Mouse (Mus musculus): ENCODE measurements around the gene Sdr39u1. TPM values are rescaled to one million over a fixed set of nuclear protein-coding genes. Genes with fewer than 3 reads are reported as not detected.

Gene Sdr39u1
- polyA plus RNA-seq, 1 experiment: 13.2 TPM

DNA sequence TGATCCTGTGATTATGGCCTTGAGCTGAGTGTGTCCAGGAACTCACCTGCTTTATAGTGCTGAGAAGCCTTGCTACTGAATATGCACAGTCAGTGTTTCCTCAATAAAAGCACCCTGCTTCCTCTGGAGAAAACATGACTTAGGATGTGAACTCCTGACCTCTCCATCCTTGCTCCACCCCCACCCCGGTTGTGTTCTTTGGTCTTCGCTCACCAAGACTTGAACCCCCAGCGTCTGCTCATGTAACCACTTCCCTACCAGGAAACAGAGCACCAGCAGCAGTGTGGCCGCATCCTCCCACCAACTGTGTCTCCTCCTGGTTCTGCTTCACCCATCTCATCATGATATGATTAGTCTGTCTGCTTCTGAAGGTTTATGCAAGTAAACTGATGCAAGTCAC lies 13.3 kb upstream of the Sdr39u1 start:
- Histone ChIP-seq H3K36me3 (ENCODE audit: control insufficient read depth, insufficient read depth, low read length, poor library complexity, severe bottlenecking) (no peaks in the 10 kb centered on the region), H3K4me3 (ENCODE audit: low read depth, low read length) (no peak overlapping the region), H3K27me3 (ENCODE audit: control insufficient read depth, insufficient read depth, low read length, poor library complexity, severe bottlenecking) (no peaks in the 10 kb centered on the region), H3K9me3 (replicated peaks; ENCODE audit: control insufficient read depth, insufficient read depth, low read length, poor library complexity, severe bottlenecking) (no peaks in the 10 kb centered on the region), H3K4me1 (ENCODE audit: control insufficient read depth, insufficient read depth, low read length) (peaks cover 2% of the 10 kb centered on the region), H3K9ac (ENCODE audit: low read depth, poor library complexity, severe bottlenecking) (no peak overlapping the region), H3K27ac (ENCODE audit: insufficient read depth, low read length) (no peak overlapping the region)
- TF ChIP-seq CTCF (IDR thresholded peaks at IDR 0.05; ENCODE audit: low read depth, low read length) (no peak), EP300 (IDR thresholded peaks at IDR 0.05; ENCODE audit: insufficient read depth, low read depth, low read length) (no peak), POLR2A (IDR thresholded peaks at IDR 0.05; ENCODE audit: insufficient read depth, low read length) (no peak)

GRCm38 (mm10) chr14:55905518-55905917 lies 5.4 kb upstream of the Sdr39u1 start:
- Histone ChIP-seq H3K9ac (ENCODE audit: low read depth, poor library complexity, severe bottlenecking) (no peak overlapping the region), H3K36me3 (ENCODE audit: control insufficient read depth, insufficient read depth, low read length, poor library complexity, severe bottlenecking) (no peaks in the 10 kb centered on the region), H3K27me3 (ENCODE audit: control insufficient read depth, insufficient read depth, low read length, poor library complexity, severe bottlenecking) (no peaks in the 10 kb centered on the region), H3K4me1 (ENCODE audit: control insufficient read depth, insufficient read depth, low read length) (no peaks in the 10 kb centered on the region), H3K9me3 (replicated peaks; ENCODE audit: control insufficient read depth, insufficient read depth, low read length, poor library complexity, severe bottlenecking) (no peaks in the 10 kb centered on the region), H3K27ac (ENCODE audit: insufficient read depth, low read length) (no peak overlapping the region), H3K4me3 (ENCODE audit: low read depth, low read length) (no peak overlapping the region)
- TF ChIP-seq POLR2A (IDR thresholded peaks at IDR 0.05; ENCODE audit: insufficient read depth, low read length) (no peak), EP300 (IDR thresholded peaks at IDR 0.05; ENCODE audit: insufficient read depth, low read depth, low read length) (no peak), CTCF (IDR thresholded peaks at IDR 0.05; ENCODE audit: low read depth, low read length) (no peak)

DNA sequence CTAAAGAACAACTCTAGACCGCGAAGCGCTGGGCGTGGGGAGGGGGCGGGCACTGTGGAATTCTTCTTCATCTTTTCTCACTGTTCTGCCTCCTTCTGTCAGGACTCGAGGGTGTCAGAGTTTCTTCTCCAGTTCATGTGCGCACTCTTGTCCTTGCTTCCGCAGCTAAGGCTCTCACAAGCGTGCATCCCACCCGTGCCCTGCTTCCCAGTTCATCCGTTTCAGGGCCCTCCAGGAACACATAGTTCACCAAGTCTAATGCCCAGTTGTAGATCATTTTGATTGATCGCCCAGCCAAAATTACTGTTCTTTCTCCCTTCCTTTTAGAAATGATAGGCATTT lies 292 bp upstream of the Sdr39u1 start:
- peak overlapping the region; percentile 45 for H3K4me3 ChIP-seq (ENCODE audit: low read depth, low read length)
- TF ChIP-seq CTCF (IDR thresholded peaks at IDR 0.05; ENCODE audit: low read depth, low read length): no peak
- no peak for TF ChIP-seq EP300 (IDR thresholded peaks at IDR 0.05; ENCODE audit: insufficient read depth, low read depth, low read length)
- no peak for TF ChIP-seq POLR2A (IDR thresholded peaks at IDR 0.05; ENCODE audit: insufficient read depth, low read length)
- H3K9ac ChIP-seq (ENCODE audit: low read depth, poor library complexity, severe bottlenecking): peak overlapping the region; percentile 41
- no peaks in the 10 kb centered on the region for H3K27me3 ChIP-seq (ENCODE audit: control insufficient read depth, insufficient read depth, low read length, poor library complexity, severe bottlenecking)
- peaks cover 2% of the 10 kb centered on the region for H3K4me1 ChIP-seq (ENCODE audit: control insufficient read depth, insufficient read depth, low read length)
- H3K36me3 ChIP-seq (ENCODE audit: control insufficient read depth, insufficient read depth, low read length, poor library complexity, severe bottlenecking): peaks cover 8% of the 10 kb centered on the region; the same call in 1 of the 2 replicates
- no peak overlapping the region for H3K27ac ChIP-seq (ENCODE audit: insufficient read depth, low read length)
- H3K9me3 ChIP-seq (replicated peaks; ENCODE audit: control insufficient read depth, insufficient read depth, low read length, poor library complexity, severe bottlenecking): no peaks in the 10 kb centered on the region

GRCm38 (mm10) chr14:55898947-55899346 lies 1.1 kb downstream of the Sdr39u1 start:
- H3K27me3 ChIP-seq (ENCODE audit: control insufficient read depth, insufficient read depth, low read length, poor library complexity, severe bottlenecking): no peaks in the 10 kb centered on the region
- H3K9me3 ChIP-seq (replicated peaks; ENCODE audit: control insufficient read depth, insufficient read depth, low read length, poor library complexity, severe bottlenecking): no peaks in the 10 kb centered on the region
- TF ChIP-seq EP300 (IDR thresholded peaks at IDR 0.05; ENCODE audit: insufficient read depth, low read depth, low read length) (no peak), CTCF (IDR thresholded peaks at IDR 0.05; ENCODE audit: low read depth, low read length) (no peak), POLR2A (IDR thresholded peaks at IDR 0.05; ENCODE audit: insufficient read depth, low read length) (no peak)
- no peak overlapping the region for H3K4me3 ChIP-seq (ENCODE audit: low read depth, low read length)
- H3K36me3 ChIP-seq (ENCODE audit: control insufficient read depth, insufficient read depth, low read length, poor library complexity, severe bottlenecking): peaks cover 15% of the 10 kb centered on the region
- peaks cover 2% of the 10 kb centered on the region for H3K4me1 ChIP-seq (ENCODE audit: control insufficient read depth, insufficient read depth, low read length)
- H3K9ac ChIP-seq (ENCODE audit: low read depth, poor library complexity, severe bottlenecking): no peak overlapping the region
- no peak overlapping the region for H3K27ac ChIP-seq (ENCODE audit: insufficient read depth, low read length)

DNA sequence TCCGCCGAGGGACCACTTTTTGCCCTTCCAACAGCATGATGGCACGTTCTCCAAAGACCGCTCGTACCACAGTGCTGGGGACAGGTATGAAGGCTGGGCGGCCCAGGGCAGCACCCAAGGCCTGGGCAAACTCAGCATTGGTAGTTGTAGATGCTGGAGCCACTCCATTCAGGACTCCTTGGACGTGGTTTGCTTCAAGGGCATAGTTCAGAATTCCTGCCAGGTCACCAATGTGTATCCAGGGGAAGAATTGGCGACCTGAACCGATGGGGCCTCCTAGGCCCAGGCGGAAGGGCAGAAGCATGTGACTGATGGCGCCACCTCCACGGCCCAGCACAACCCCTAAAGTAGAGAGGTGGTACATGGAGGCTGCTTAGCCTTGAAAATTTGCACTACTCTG lies 2.4 kb downstream of the Sdr39u1 start:
- Histone ChIP-seq H3K27ac (ENCODE audit: insufficient read depth, low read length) (no peak overlapping the region), H3K36me3 (ENCODE audit: control insufficient read depth, insufficient read depth, low read length, poor library complexity, severe bottlenecking) (peaks cover 16% of the 10 kb centered on the region), H3K9ac (ENCODE audit: low read depth, poor library complexity, severe bottlenecking) (no peak overlapping the region), H3K9me3 (replicated peaks; ENCODE audit: control insufficient read depth, insufficient read depth, low read length, poor library complexity, severe bottlenecking) (no peaks in the 10 kb centered on the region), H3K27me3 (ENCODE audit: control insufficient read depth, insufficient read depth, low read length, poor library complexity, severe bottlenecking) (no peaks in the 10 kb centered on the region), H3K4me3 (ENCODE audit: low read depth, low read length) (no peak overlapping the region), H3K4me1 (ENCODE audit: control insufficient read depth, insufficient read depth, low read length) (peaks cover 2% of the 10 kb centered on the region)
- TF ChIP-seq CTCF (IDR thresholded peaks at IDR 0.05; ENCODE audit: low read depth, low read length): no peak
- no peak for TF ChIP-seq EP300 (IDR thresholded peaks at IDR 0.05; ENCODE audit: insufficient read depth, low read depth, low read length)
- TF ChIP-seq POLR2A (IDR thresholded peaks at IDR 0.05; ENCODE audit: insufficient read depth, low read length): no peak

- Histone ChIP-seq H3K9ac (ENCODE audit: low read depth, poor library complexity, severe bottlenecking) (no peak overlapping the region), H3K4me1 (ENCODE audit: control insufficient read depth, insufficient read depth, low read length) (peaks cover 15% of the 10 kb centered on the region), H3K9me3 (replicated peaks; ENCODE audit: control insufficient read depth, insufficient read depth, low read length, poor library complexity, severe bottlenecking) (no peaks in the 10 kb centered on the region), H3K36me3 (ENCODE audit: control insufficient read depth, insufficient read depth, low read length, poor library complexity, severe bottlenecking) (peaks cover 5% of the 10 kb centered on the region), H3K4me3 (ENCODE audit: low read depth, low read length) (peak overlapping the region; percentile 16; the same call in 1 of the 2 replicates), H3K27me3 (ENCODE audit: control insufficient read depth, insufficient read depth, low read length, poor library complexity, severe bottlenecking) (no peaks in the 10 kb centered on the region), H3K27ac (ENCODE audit: insufficient read depth, low read length) (no peak overlapping the region)
- TF ChIP-seq POLR2A (IDR thresholded peaks at IDR 0.05; ENCODE audit: insufficient read depth, low read length) (no peak), CTCF (IDR thresholded peaks at IDR 0.05; ENCODE audit: low read depth, low read length) (no peak), EP300 (IDR thresholded peaks at IDR 0.05; ENCODE audit: insufficient read depth, low read depth, low read length) (no peak)
Observed at GRCm38 (mm10) chr14:55886571-55887382, 13.3 kb downstream of the Sdr39u1 start.
